Mouse (Mus musculus): ENCODE data around the gene Zkscan4. TPM values are rescaled to one million over a fixed set of nuclear protein-coding genes. Genes with fewer than 3 reads are reported as not detected.

Zkscan4 gene
- total RNA-seq, 2 experiments from 2014 or later = 0.71 to 0.79 TPM

- no peak for ATAC-seq (replicated peaks; ENCODE audit: poor library complexity)
Measured at GRCm38 (mm10) chr13:21502296-21502695, 23.6 kb downstream of the Zkscan4 start.

GRCm38 (mm10) chr13:21506221-21506649 lies 27.5 kb downstream of the Zkscan4 start:
- peak; percentile 99 for ATAC-seq (replicated peaks; ENCODE audit: poor library complexity)

- no peak for ATAC-seq (replicated peaks; ENCODE audit: poor library complexity)
Measured at GRCm38 (mm10) chr13:21530136-21530535, 51.4 kb downstream of the Zkscan4 start.

- ATAC-seq (replicated peaks; ENCODE audit: poor library complexity) = peak; percentile 100
Measured at GRCm38 (mm10) chr13:21530781-21531201, 52.1 kb downstream of the Zkscan4 start, which contains the start of gene Zkscan8. TSS of gene Zkscan8 (minus strand) at chr13:21531120.

Other genes starting within 250 kb of the Zkscan4 start
- gene Gpx5, start 186.2 kb upstream of the Zkscan4 start, total RNA-seq (2015) = not detected in 2 replicates
- not detected in 2 replicates for gene Gpx5, start 186.2 kb upstream of the Zkscan4 start, total RNA-seq (2017)
- not detected in 2 replicates for gene Gpx6, start 166.8 kb upstream of the Zkscan4 start, total RNA-seq (2015)
- gene Gpx6, start 166.8 kb upstream of the Zkscan4 start, total RNA-seq (2017) = not detected in 2 replicates
- gene Olfr1367, start 132.0 kb upstream of the Zkscan4 start, total RNA-seq (2015) = not detected in 2 replicates
- not detected in 2 replicates for gene Olfr1367, start 132.0 kb upstream of the Zkscan4 start, total RNA-seq (2017)
- 7.5 and 9.1 TPM in 2 replicates for gene Zscan12, start 116.1 kb upstream of the Zkscan4 start, total RNA-seq (2015)
- gene Zscan12, start 116.1 kb upstream of the Zkscan4 start, total RNA-seq (2017) = 15.5 and 17.5 TPM in 2 replicates
- gene Zkscan3, start 76.2 kb upstream of the Zkscan4 start, total RNA-seq (2015) = 39.4 and 51.9 TPM in 2 replicates
- gene Zkscan3, start 76.2 kb upstream of the Zkscan4 start, total RNA-seq (2017) = 26.9 and 33.7 TPM in 2 replicates
- gene Pgbd1, start 37.8 kb upstream of the Zkscan4 start, total RNA-seq (2015) = 1.1 and 1.6 TPM in 2 replicates
- gene Pgbd1, start 37.8 kb upstream of the Zkscan4 start, total RNA-seq (2017) = 0.58 and 0.98 TPM in 2 replicates
- 18.5 and 18.7 TPM in 2 replicates for gene Zscan26, start 25.2 kb upstream of the Zkscan4 start, total RNA-seq (2015)
- gene Zscan26, start 25.2 kb upstream of the Zkscan4 start, total RNA-seq (2017) = 17.1 and 20.6 TPM in 2 replicates
- gene Nkapl, start 10.4 kb upstream of the Zkscan4 start, total RNA-seq (2015) = 0.10 and 0.12 TPM in 2 replicates
- 0.33 TPM in 1 of 2 replicates, not detected in the other for gene Nkapl, start 10.4 kb upstream of the Zkscan4 start, total RNA-seq (2017)
- not detected in 2 replicates for gene Gm10065, start 534 bp downstream of the Zkscan4 start, total RNA-seq (2015)
- not detected in 2 replicates for gene Gm10065, start 534 bp downstream of the Zkscan4 start, total RNA-seq (2017)
- 0.20 and 0.27 TPM in 2 replicates for gene AK157302, start 16.3 kb downstream of the Zkscan4 start, total RNA-seq (2015)
- 0.12 and 0.14 TPM in 2 replicates for gene AK157302, start 16.3 kb downstream of the Zkscan4 start, total RNA-seq (2017)
- gene Gm11273, start 22.5 kb downstream of the Zkscan4 start, total RNA-seq (2015) = 7.1 and 8.8 TPM in 2 replicates
- gene Gm11273, start 22.5 kb downstream of the Zkscan4 start, total RNA-seq (2017) = 2.2 and 7.0 TPM in 2 replicates
- 8.4 and 13.7 TPM in 2 replicates for gene Zkscan8, start 52.2 kb downstream of the Zkscan4 start, total RNA-seq (2015)
- gene Zkscan8, start 52.2 kb downstream of the Zkscan4 start, total RNA-seq (2017) = 7.7 and 9.8 TPM in 2 replicates
- gene Olfr1366, start 63.9 kb downstream of the Zkscan4 start, total RNA-seq (2015) = not detected in 2 replicates
- gene Olfr1366, start 63.9 kb downstream of the Zkscan4 start, total RNA-seq (2017) = not detected in 2 replicates
- gene Olfr1535, start 81.0 kb downstream of the Zkscan4 start, total RNA-seq (2015) = not detected in 2 replicates
- not detected in 2 replicates for gene Olfr1535, start 81.0 kb downstream of the Zkscan4 start, total RNA-seq (2017)
- gene Olfr1364, start 102.9 kb downstream of the Zkscan4 start, total RNA-seq (2015) = not detected in 2 replicates
- gene Olfr1364, start 102.9 kb downstream of the Zkscan4 start, total RNA-seq (2017) = not detected in 2 replicates
- gene Olfr1362, start 135.1 kb downstream of the Zkscan4 start, total RNA-seq (2015) = not detected in 2 replicates
- gene Olfr1362, start 135.1 kb downstream of the Zkscan4 start, total RNA-seq (2017) = not detected in 2 replicates
- not detected in 2 replicates for gene Olfr11, start 163.6 kb downstream of the Zkscan4 start, total RNA-seq (2015)
- not detected in 2 replicates for gene Olfr11, start 163.6 kb downstream of the Zkscan4 start, total RNA-seq (2017)
- not detected in 2 replicates for gene Olfr1361, start 184.5 kb downstream of the Zkscan4 start, total RNA-seq (2015)
- gene Olfr1361, start 184.5 kb downstream of the Zkscan4 start, total RNA-seq (2017) = not detected in 2 replicates
- gene Olfr1360, start 198.5 kb downstream of the Zkscan4 start, total RNA-seq (2015) = not detected in 2 replicates
- gene Olfr1360, start 198.5 kb downstream of the Zkscan4 start, total RNA-seq (2017) = not detected in 2 replicates
- gene Olfr1359, start 219.2 kb downstream of the Zkscan4 start, total RNA-seq (2015) = not detected in 2 replicates
- not detected in 2 replicates for gene Olfr1359, start 219.2 kb downstream of the Zkscan4 start, total RNA-seq (2017)
- 264 and 265 TPM in 2 replicates for gene Hist1h2bl, start 237.2 kb downstream of the Zkscan4 start, total RNA-seq (2015)
- 396 and 423 TPM in 2 replicates for gene Hist1h2bl, start 237.2 kb downstream of the Zkscan4 start, total RNA-seq (2017)
- gene Hist1h2ai, start 237.5 kb downstream of the Zkscan4 start, total RNA-seq (2015) = 2.0 and 5.0 TPM in 2 replicates
- gene Hist1h2ai, start 237.5 kb downstream of the Zkscan4 start, total RNA-seq (2017) = 2,894 and 3,659 TPM in 2 replicates
- 35.1 and 67.8 TPM in 2 replicates for gene Hist1h3h, start 238.8 kb downstream of the Zkscan4 start, total RNA-seq (2015)
- 208 and 295 TPM in 2 replicates for gene Hist1h3h, start 238.8 kb downstream of the Zkscan4 start, total RNA-seq (2017)
- gene Hist1h2bm, start 243.1 kb downstream of the Zkscan4 start, total RNA-seq (2015) = 116 and 137 TPM in 2 replicates
- gene Hist1h2bm, start 243.1 kb downstream of the Zkscan4 start, total RNA-seq (2017) = 542 and 561 TPM in 2 replicates

Data from megakaryocyte progenitor cell, adult 5-6 weeks (primary cell).